Mouse (Mus musculus) G1E (cell line): Measurements from ENCODE around the gene L1cam. TPM values are rescaled to one million over a fixed set of nuclear protein-coding genes. Genes with fewer than 3 reads are reported as not detected.

ENCODE experiments used
- ATAC-seq: 2 replicates; pipeline ENCODE4 v1.8.0; 2016; ENCODE audit warnings: mild to moderate bottlenecking; ENCODE audit not compliant: insufficient number of reproducible peaks, poor library complexity, low FRiP score, severe bottlenecking; ENCODE audit errors: extremely low read depth
- DNase-seq: peaks from one replicate; pipeline ENCODE4 v3.0.0; 2012; ENCODE audit warnings: low spot score
- H3K27me3 ChIP-seq: 2 replicates; pipeline ENCODE4 v1.6.1; 2012; ENCODE audit warnings: mild to moderate bottlenecking, low read length, inconsistent platforms; ENCODE audit not compliant: insufficient read depth
- H3K36me3 ChIP-seq: replicated peaks from 2 replicates; pipeline ENCODE3; 2012; ENCODE audit warnings: mild to moderate bottlenecking, inconsistent platforms
- H3K4me1 ChIP-seq: 2 replicates; pipeline ENCODE4 v1.6.1; 2012; ENCODE audit warnings: low read depth, low read length, inconsistent platforms, mixed read lengths; ENCODE audit not compliant: insufficient read depth
- H3K4me3 ChIP-seq: 2 replicates; pipeline ENCODE4 v1.5.1; 2012; ENCODE audit warnings: low read depth, mild to moderate bottlenecking, inconsistent platforms, low read length, moderate library complexity, mixed read lengths
- H3K9me3 ChIP-seq: replicated peaks from 2 replicates; pipeline ENCODE4 v1.6.1; 2012; ENCODE audit warnings: inconsistent platforms
- CTCF ChIP-seq: IDR thresholded peaks from 2 replicates; pipeline ENCODE4 v1.5.1; 2012; ENCODE audit warnings: low read depth, low read length, inconsistent platforms, mixed read lengths
- GATA1 ChIP-seq: IDR thresholded peaks from 2 replicates; pipeline ENCODE4 v1.6.1; 2012; ENCODE audit warnings: borderline replicate concordance, low read length, inconsistent platforms, mixed read lengths
- GATA2 ChIP-seq: IDR thresholded peaks from 2 replicates; pipeline ENCODE4 v1.6.1; 2012; ENCODE audit warnings: low read depth, low read length, inconsistent platforms, borderline replicate concordance
- POLR2AphosphoS5 ChIP-seq: IDR thresholded peaks from 2 replicates; pipeline ENCODE4 v1.6.1; 2012; ENCODE audit warnings: low read depth, low read length, inconsistent platforms; ENCODE audit not compliant: insufficient replicate concordance
- TAL1 ChIP-seq: conservative IDR thresholded peaks from 2 replicates; pipeline ENCODE4 v1.6.1; 2012; ENCODE audit warnings: low read depth, low read length, inconsistent platforms, mixed read lengths
- polyA plus RNA-seq: library from polyadenylated mRNA; stranded (reverse); fragments of >175 nt; gene quantifications from 2 replicates; pipeline ENCODE4 v1.2.3, GENCODE M21; 2012
- total RNA-seq, 2 experiments: library from RNA; stranded (forward) in 1 of 2; stranded (reverse) in 1 of 2; fragments of 200-1000 nt in 1 of 2; fragments of >200 nt in 1 of 2; fragmentation: Nextera tagmentation in 1 of 2; gene quantifications; 2 replicates each; pipeline ENCODE4 v1.2.3; 2014 to 2017

Gene L1cam
- total and polyA plus RNA-seq, 3 experiments: 0.05 TPM; not detected in 1

DNA sequence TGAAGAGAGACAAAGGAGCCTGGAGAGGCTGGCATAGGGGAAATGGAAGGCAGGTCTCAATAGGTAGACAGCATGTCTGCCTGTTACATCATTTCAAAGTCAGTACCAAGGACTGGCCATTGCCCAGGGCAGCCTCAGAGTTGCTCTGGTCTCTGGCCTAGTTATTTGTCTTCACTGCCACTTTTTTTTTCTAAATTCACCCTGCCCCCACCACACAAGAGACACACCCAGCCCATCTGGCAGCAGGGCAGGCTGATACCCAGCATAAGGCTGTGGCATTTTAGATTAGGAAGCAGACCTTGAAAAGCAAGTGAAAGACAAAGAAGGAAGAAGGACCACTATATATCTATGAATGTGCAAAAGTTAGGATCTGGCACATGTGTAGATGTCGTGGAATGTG lies 28.1 kb downstream of the L1cam start:
- Histone ChIP-seq H3K4me1 (no peaks in the 10 kb centered on the region), H3K4me3 (no peak overlapping the region), H3K9me3 (no peaks in the 10 kb centered on the region), H3K27me3 (no peaks in the 10 kb centered on the region), H3K36me3 (no peaks in the 10 kb centered on the region)
- ATAC-seq (no peak), DNase-seq (no peak)
- no peak for TF ChIP-seq POLR2AphosphoS5
- no peak for TF ChIP-seq GATA1
- TF ChIP-seq GATA2: no peak
- no peak for TF ChIP-seq TAL1
- TF ChIP-seq CTCF: no peak

DNA sequence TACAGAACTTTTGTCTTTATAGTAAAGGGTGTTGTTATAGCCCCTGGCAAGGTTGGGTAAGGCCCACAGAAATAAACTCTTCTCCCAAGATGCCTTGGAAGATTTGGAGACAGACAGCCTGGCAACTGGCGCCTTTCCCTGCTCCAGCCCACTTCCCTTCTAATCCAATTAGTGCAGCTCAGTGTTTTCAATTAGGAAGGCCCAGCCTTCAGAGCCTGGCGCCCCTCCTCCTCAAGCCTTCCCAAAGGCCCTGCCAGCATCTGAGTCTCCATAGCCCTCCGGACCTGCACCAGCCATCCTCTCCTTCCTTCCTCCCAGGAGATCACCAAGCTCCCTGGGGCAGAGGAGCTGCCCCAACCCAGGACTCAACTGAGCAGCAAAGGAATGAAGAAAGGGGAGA lies 28.6 kb downstream of the L1cam start:
- Histone ChIP-seq H3K36me3 (no peaks in the 10 kb centered on the region), H3K4me1 (no peaks in the 10 kb centered on the region), H3K27me3 (0 out of 2 replicates have a peak, but pooled peaks cover 3% of the 10 kb centered on the region), H3K9me3 (no peaks in the 10 kb centered on the region), H3K4me3 (no peak overlapping the region)
- DNase-seq (no peak), ATAC-seq (no peak)
- TF ChIP-seq GATA2: no peak
- TF ChIP-seq POLR2AphosphoS5: no peak

DNA sequence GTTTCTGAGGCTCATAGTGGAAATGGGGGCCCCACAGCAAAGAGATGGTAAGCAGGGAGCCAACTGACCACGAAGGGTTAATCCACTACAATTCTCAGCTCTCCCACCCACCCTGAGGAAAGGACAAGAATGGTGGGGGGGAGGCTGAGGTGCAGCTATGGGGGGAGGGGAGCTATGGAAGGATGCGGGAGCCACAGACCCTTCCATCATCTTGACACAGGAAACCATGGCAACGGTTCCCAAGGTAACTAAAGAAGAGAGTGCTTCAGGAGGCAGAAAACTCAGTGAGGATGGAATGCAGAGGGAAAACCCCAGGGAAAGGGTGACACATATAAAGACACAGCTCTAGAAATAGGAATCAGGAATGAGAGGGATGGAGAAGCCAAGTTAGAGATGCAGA lies 31.2 kb downstream of the L1cam start:
- Histone ChIP-seq H3K4me1 (no peaks in the 10 kb centered on the region), H3K36me3 (no peaks in the 10 kb centered on the region), H3K9me3 (no peaks in the 10 kb centered on the region), H3K27me3 (0 out of 2 replicates have a peak, but pooled peaks cover 6% of the 10 kb centered on the region), H3K4me3 (no peak overlapping the region)
- no peak for TF ChIP-seq GATA2
- TF ChIP-seq CTCF: no peak
- no peak for TF ChIP-seq TAL1
- DNase-seq (no peak), ATAC-seq (no peak)

DNA sequence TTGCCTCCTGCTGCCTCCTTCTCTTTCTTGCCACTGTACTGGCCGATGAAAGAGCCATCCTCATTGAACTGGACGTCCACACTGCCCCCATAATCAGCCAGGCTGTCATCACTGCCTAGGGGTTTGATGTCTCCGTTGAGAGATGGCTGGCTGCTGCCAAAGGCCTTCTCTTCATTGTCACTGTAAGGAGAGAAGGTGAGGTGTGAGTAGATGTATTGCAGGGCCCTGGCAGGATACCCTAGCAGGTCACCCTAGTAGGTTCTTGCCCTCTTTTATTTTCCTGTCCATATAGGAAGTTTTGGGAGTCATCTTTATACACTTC lies 40.9 kb downstream of the L1cam start:
- DNase-seq: no peak

DNA sequence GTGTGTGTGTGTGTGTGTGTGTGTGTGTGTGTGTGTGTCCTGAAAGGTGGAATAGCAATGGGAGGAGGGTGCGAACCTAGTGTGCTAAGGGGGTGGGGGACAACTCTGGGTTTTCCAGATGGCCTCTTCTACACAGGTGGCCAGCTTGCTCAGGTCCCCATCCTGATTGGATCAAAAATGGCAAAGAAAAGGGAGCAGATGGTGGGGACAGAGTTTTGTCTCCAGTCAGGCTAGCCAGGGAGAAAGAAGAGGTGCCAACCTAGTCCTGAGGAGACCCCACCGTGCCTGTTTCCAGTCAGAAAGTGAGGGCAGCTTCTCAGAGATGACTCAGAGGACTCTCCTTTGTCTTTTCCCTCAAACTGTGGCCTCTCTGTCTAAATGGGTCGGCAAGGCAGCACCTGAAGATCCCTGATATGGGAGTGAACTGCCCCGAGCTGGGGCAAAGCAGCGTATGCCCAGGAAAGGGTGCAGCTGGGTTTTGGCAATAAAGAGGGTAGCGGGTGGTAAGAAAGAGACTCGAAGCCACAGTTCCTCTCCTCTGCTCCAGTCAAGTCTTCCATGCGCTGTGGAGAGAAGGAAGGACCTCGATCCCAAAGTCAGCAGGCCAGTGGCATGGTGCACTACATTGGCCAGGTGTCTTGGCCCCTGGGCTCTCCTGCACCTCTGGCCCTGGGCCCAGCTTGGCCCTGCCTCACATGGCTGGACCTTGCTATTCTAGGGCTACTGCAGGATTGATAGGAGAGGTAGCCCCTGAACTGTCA lies 41.4 kb downstream of the L1cam start:
- Histone ChIP-seq H3K36me3 (no peaks in the 10 kb centered on the region), H3K4me3 (no peak overlapping the region), H3K9me3 (no peaks in the 10 kb centered on the region), H3K27me3 (peaks cover 3% of the 10 kb centered on the region; the same call in 1 of the 2 replicates), H3K4me1 (no peaks in the 10 kb centered on the region)
- ATAC-seq: no peak
- TF ChIP-seq TAL1 (no peak), GATA1 (no peak)
- no peak for DNase-seq

More for the DNA sequence above, 40.9 kb downstream of the L1cam start:
- ATAC-seq: no peak
- TF ChIP-seq GATA2 (no peak), TAL1 (no peak), CTCF (no peak), POLR2AphosphoS5 (no peak), GATA1 (no peak)
- no peaks in the 10 kb centered on the region for H3K9me3 ChIP-seq
- no peak overlapping the region for H3K4me3 ChIP-seq
- no peaks in the 10 kb centered on the region for H3K4me1 ChIP-seq
- peaks cover 3% of the 10 kb centered on the region; the same call in 1 of the 2 replicates for H3K27me3 ChIP-seq
- H3K36me3 ChIP-seq: no peaks in the 10 kb centered on the region

DNA sequence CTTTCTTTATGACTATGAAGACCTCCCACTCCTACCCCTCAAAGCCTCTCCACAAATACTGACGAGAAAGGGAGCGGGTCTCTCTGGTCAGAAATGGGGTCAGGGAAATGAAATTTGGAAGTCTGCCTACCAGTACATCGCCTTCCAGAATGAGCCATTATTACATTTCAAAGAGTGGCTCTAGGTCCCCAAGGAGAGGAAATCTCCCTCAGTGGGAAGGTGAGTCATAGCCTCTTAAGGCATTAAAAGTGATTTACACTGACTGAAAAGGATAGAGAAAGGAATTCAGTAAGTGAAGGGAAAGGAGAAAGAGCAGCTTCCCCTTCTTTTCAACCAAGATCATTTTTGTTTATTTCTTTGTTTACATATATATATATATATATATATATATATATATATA lies 59.2 kb downstream of the L1cam start:
- no peak for ATAC-seq
- H3K9me3 ChIP-seq: no peaks in the 10 kb centered on the region
- TF ChIP-seq CTCF (no peak), TAL1 (no peak), GATA1 (no peak), GATA2 (no peak), POLR2AphosphoS5 (no peak)

DNA sequence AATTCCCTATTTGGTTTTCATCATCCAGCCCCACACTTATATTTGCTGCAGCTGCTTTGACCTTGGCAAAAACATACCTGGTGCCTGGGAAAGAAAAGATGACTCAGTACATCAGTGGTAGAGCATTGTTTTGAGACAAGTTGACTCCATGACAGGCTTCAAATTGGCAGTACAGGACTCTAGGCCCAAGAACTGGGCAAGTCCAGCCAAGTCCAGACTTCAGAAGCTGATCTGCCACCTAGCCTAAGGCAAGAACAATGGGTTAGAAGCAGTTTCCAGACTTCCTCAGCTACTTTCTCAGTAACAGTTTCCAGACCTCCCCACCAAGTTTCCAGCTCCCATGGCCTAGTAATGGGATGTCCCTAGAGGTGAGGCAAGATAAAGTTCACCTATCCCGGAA lies 60.2 kb downstream of the L1cam start:
- Histone ChIP-seq H3K27me3 (no peaks in the 10 kb centered on the region), H3K4me3 (no peak overlapping the region), H3K9me3 (no peaks in the 10 kb centered on the region), H3K4me1 (no peaks in the 10 kb centered on the region), H3K36me3 (no peaks in the 10 kb centered on the region)
- ATAC-seq (no peak), DNase-seq (no peak)
- no peak for TF ChIP-seq GATA1

More for the DNA sequence above, 59.2 kb downstream of the L1cam start:
- DNase-seq: no peak
- no peak overlapping the region for H3K4me3 ChIP-seq
- no peaks in the 10 kb centered on the region for H3K4me1 ChIP-seq
- H3K27me3 ChIP-seq: no peaks in the 10 kb centered on the region
- H3K36me3 ChIP-seq: no peaks in the 10 kb centered on the region
